Mouse (Mus musculus) lung, postnatal 10 days (tissue): ENCODE measurements around the gene Wfikkn2.

Experiments
- DNase-seq: peaks from one replicate; pipeline ENCODE4 v3.0.0; 2021

The Wfikkn2 gene

GRCm38 (mm10) chr11:94221257-94221656, 24.5 kb downstream of the Wfikkn2 start:
- DNase-seq, result no peak

- no peak for DNase-seq
Observed at GRCm38 (mm10) chr11:94216247-94216646, 29.6 kb downstream of the Wfikkn2 start.

GRCm38 (mm10) chr11:94215581-94215980, 30.2 kb downstream of the Wfikkn2 start:
- DNase-seq, result no peak

DNA sequence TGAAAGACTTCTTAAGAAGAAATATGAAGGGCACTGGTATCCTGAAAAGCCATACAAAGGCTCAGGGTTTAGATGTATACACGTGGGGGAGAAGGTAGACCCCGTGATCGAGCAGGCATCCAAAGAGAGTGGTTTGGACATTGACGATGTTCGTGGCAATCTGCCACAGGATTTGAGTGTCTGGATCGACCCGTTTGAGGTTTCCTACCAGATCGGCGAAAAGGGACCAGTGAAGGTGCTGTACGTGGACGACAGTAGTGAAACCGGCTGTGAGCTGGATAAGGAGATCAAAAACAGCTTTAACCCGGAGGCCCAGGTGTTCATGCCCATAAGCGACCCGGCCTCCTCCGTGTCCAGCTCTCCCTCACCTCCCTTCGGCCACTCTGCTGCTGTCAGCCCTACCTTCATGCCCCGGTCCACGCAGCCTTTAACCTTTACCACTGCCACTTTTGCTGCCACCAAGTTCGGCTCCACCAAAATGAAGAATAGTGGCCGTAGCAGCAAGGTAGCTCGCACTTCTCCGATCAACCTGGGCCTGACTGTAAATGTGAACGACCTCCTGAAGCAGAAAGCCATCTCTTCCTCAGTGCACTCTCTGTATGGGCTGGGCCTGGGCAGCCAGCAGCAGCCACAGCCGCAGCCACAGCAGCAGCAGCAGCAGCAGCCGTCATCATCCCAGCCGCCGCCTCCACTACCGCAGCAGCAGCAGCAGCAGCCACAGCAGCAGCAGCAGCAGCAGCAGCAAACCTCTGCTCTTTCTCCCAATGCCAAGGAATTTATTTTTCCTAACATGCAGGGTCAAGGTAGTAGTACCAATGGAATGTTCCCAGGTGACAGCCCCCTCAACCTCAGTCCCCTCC, 31.8 kb downstream of the Wfikkn2 start:
- DNase-seq, result no peak

DNA sequence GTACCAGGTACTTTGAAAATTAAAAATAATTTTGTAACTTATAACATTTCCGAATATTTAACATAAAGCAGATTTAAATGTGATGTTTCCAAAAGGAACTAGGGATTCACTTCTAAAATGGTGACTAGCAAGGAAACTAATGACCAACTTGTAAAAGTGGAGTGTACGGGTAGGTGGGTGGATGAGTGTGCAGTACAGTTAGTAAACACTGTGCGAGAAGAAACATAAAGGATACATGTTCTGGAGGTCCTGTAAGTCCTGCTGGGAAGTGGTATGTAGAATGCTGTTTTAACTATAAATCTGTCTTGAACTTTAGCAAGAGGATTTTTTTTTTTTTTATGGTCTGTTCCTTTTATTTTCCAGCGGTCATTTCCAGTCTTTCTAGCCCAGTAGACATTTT, 32.8 kb downstream of the Wfikkn2 start:
- no peak for DNase-seq

- no peak for DNase-seq
Observed at GRCm38 (mm10) chr11:94212489-94212836, 33.3 kb downstream of the Wfikkn2 start.

- peak; percentile 81 for DNase-seq
Observed at GRCm38 (mm10) chr11:94211651-94212488, 33.9 kb downstream of the Wfikkn2 start.

DNA sequence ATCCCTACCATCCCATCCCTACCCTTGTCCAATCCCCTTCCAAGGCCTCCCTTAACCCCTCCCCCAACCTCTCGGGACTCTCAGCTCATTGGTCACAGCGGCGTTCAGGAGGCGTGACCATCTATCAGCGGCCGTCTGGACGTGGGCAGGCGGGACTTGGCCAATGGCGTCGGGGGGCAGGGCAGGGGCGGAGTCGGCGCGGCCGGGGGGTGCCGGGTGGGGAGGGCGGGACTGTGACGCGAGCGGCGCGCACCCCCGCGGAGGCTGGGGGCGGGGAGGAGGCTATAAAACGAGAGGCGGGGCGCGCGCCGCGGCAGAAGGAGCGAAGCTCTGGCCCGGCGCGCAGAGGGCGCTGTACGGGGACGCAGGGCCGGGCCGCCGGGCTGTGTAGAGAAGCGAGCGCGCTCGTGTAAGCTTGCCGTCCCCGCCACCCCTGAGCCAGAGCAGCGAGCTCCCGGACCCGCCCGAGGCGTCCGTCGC, 34.6 kb downstream of the Wfikkn2 start, which contains the start of gene Tob1:
Gene Tob1, plus strand, starts transcription at position 331 of the 480 bp plus-strand sequence.
- peak; percentile 99 for DNase-seq

DNA sequence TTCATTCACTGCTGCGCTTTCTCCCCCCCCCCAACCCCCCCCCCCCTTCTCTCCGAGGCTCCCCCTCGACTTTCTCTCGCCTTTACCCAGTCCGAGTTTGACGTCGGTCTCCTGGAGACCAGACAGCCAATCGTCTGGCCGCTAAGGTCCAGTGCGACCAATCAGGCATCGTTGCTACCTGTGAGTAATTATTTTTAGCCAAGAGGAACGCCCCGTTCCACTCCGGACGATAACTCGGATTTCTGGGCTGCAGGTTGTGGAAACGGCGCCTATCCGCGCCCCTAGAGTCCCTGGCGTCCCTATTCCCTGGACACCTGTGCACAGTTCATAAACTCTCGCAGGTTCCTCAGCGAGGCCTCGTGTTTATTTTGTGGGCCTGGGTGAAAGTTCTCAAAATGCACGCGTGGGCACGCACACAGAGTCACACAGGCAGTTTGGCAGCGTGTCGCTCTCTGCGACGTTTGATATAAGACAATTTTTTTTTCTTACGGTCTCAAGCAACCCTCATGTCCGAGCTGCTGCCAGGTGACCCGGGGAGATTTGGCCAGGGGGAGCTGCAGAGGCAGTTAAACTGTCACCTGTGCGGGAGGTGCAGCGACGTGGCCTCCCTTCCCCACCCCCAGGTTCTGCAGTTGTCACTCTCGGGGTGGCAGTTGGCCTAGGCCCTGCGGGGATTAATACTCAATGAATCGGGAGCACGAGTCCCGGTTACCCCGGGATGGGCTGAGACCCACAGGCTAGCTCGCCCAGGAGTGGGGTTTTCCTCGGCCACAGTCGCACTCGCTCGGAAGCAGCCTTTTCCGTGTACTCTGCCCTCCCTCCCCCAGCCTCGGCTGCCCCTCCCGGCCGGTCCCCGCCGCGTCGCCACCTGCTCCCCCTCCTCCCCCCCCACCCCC, 35.4 kb downstream of the Wfikkn2 start:
- peak; percentile 95 for DNase-seq

GRCm38 (mm10) chr11:94209695-94210131, 36.1 kb downstream of the Wfikkn2 start:
- peak; percentile 53 for DNase-seq

GRCm38 (mm10) chr11:94208811-94209675, 36.8 kb downstream of the Wfikkn2 start:
- no peak for DNase-seq

DNA sequence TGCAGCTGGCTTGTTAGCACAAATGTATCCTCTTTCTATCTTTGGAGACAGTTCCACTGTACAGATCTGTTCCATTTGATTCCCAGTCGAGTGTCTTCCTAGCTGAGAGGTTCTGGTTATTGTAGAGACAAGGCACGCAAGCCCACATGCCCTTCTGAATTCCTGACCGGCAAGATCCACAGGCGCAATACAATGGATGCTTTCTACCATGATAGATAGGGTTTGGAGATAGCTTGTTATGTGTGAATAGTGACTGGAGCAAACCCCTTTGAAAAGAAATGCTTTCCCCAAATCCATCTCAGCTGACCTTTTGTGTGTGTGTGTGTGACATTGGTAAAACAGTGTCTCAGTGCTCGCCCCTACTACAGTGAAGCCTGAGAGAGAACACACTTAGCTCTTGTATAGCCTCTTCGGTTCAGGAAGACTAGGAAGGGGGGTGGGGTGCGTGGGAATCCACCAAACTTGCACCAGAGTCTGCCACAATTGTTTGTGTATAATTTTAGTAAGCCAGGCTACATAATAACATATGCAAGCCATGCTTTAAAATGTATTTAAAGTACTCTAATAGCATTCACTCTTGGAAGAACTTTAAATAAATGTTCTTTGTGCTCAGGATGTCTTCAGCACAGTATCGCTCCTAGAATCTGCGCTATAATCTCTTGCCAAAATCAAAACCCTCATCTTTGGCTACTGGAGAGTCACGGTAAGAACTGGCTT, 39.2 kb downstream of the Wfikkn2 start:
- no peak for DNase-seq

DNA sequence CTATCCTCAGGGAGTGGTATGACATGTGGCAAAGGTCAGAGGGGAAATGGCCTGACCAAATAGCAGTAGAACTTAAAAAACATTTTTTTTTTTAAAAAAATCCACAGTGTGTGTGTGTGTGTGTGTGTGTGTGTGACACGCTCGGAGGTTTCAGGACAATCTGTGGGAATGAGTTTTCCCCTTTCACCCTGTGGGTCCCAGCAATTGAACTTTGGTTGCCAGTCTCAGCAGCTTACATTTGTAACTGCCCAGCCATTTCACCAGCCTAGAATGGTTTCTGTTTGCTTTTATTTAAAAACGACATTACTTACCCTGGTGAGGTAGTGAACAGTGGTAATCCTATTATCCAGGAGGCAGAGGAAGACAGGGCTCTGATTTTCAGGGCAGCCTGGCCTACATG, 42.7 kb downstream of the Wfikkn2 start:
- no peak for DNase-seq

DNA sequence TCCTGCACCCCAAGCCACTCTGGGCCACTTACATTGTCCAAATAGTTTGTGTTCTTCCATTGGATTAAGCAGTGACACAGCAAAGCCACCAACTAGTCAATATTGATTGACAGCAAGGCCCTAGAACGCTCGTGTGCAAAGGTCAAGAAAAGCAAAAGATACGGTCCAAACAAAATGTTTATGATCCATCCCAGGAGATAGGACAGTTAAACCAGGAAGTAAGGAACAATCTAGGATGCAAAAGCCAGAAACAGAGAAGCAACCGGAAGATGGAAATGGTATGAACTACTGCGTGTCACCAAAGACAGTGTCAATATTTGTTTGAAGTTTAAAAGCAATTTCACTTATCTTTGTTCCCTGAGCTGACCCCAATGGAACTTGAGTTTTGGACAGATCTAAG, 43.7 kb downstream of the Wfikkn2 start:
- no peak for DNase-seq

DNA sequence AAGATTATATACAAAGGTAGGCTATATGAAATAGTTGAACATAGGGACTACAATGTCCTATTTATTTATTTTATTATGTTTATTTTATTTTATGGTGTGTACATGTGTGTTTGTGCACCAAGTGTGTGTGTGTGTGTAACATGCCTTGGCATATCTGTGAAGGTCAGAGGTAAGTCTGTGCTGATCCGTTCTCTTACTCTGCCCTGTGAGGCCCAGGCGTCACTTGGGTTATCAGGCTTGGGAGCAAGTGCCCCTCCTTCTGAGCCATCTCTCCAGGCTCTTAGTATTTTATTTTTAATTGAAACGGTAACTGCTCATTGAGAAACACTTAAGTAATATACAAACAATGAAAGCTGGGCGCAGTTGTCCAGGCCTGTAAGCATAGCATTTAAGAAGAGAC, 45.4 kb downstream of the Wfikkn2 start:
- no peak for DNase-seq

GRCm38 (mm10) chr11:94199771-94200170, 46.0 kb downstream of the Wfikkn2 start:
- no peak for DNase-seq

GRCm38 (mm10) chr11:94198405-94199146, 47.2 kb downstream of the Wfikkn2 start:
- no peak for DNase-seq

DNA sequence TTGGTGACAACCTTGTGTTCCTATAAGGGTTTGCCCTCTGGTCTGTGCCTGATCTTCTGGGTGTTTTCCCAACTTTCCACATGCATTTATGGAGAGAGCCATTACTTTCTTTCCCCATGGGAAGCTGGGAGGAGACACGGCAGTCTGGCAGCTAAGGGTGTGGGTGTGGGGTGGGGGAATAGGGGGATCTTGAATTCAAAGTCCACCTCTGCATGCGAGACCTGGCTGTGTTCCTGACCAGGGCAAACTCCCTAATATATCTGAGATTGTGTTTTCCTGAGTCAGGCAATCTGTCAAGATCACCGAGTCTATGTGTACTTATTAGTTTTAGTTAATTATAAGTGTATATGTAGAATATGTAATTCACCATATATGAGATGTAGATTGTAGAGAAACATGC, 49.5 kb downstream of the Wfikkn2 start:
- DNase-seq, result no peak

DNA sequence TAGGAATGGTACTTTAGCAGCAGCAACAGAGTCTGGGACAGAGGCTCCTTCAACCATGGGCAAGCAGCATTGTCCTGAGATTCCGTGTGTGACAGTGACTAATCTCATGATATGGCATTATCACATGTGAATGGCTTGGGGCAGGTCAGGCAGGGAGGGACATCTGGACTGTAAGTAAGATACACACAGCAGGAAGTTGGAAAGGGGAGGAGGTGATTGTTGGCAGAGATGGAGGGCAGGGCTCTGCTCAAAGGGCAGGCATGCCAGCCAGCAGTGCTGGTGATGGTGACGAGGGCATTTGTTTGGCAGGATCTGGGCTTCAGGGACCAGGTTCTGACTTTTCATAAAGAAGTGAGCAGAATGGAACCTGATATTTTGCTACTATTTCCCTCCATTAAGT, 52.7 kb downstream of the Wfikkn2 start:
- DNase-seq, result no peak

DNA sequence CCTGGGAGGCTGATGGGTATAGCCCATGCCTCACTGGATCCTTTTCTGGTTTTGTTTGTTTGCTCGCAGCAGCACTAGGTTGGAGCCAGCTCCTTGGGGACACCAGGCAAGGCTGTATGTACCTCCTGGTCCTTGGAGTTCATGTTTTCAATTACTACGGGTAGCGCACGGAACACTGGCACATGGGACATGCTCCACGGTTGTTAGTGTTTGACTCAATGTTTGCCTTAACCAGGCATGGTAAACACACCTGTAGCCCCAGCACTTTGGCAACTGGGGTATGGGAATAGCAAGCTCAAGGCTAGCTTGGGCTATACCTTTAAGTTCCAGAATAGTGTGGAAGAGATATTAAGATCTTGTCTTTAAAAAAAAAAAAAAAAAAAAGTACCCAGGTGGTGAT, 55.1 kb downstream of the Wfikkn2 start:
- DNase-seq, result no peak
